Mouse (Mus musculus): ENCODE results near the gene Mbd3l1.

Gene Mbd3l1

DNA sequence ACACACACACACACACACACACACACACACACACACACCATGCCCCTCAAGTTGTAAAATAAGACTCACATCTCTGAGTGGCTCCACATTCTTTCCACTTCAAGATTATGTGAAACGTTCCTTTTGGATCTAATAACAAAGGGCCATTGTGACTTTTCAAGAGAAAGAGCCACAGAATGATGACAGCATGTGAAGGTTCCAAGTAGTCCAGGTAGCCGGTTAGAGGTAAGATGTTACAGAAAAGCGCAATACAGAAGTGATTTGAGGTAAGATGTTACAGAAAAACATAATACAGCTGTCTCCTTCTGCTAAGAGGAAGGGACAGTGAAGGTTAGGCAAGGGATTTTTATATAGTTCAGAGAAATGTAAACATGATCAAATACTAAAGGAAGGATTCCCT is at the start of gene Mbd3l1, which contains the start of gene Zfp558:
Gene Mbd3l1 (plus strand): TSS at position 192 of the 400 bp plus-strand sequence.
Gene Zfp558 (minus strand): TSS at position 101 of the 400 bp plus-strand sequence.
- DNase-seq (ENCODE audit: low spot score in 2 of 2): no peak

GRCm38 (mm10) chr9:18430354-18430753 is 47.8 kb upstream of the Mbd3l1 start, which contains the start of gene Mbd3l2:
TSS of gene Mbd3l2 (plus strand) at chr9:18430654.
- no peak for DNase-seq (ENCODE audit: low spot score in 2 of 2)

DNA sequence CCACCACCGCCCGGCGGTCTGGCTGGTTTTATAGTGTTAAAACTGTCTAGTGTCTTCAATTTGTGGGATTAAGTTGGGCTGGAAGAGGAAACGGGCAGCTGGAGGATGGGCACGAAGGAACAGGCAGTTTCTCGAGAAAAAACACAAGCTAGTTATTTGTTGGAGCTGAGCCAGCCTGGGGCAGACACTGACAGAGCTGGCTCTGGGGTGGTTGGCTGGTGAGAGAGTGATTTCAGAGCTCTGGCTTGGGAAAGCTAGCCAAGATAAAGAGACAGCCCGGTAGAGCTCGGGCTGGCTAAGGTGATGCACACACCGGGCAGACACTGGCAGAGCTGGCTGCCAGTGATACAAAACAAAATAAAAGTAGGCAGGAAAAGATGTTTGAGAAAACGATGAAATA is 46.5 kb upstream of the Mbd3l1 start:
- no peak for DNase-seq (ENCODE audit: low spot score in 2 of 2)

GRCm38 (mm10) chr9:18456520-18456919 is 21.6 kb upstream of the Mbd3l1 start:
- DNase-seq (ENCODE audit: low spot score in 2 of 2): no peak

GRCm38 (mm10) chr9:18467350-18467749 is 10.8 kb upstream of the Mbd3l1 start:
- no peak for DNase-seq (ENCODE audit: low spot score in 2 of 2)

DNA sequence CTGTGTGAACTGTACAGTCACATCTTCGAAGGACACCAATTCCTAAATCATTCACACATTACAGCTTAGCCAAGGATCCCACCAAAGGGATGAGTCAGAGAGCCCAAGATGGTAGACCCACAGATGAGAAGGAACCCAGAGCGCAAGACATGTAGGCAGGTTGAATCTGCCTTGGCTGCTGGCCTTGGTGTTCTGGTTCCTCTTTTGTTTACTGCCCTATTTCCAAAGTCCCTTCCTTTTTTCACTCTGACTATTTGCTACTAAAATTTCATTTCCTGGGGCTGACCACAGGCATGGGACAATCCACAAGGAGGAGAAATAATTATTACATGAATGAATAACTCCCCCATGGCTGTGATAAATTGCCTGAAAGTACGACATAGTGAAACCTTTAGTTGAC is 10.2 kb upstream of the Mbd3l1 start:
- no peak for DNase-seq (ENCODE audit: low spot score in 2 of 2)

GRCm38 (mm10) chr9:18473324-18474128 is 4.6 kb upstream of the Mbd3l1 start:
- peak; percentile 37 to 55 for DNase-seq (ENCODE audit: low spot score in 2 of 2)

GRCm38 (mm10) chr9:18508098-18508497 is 29.9 kb downstream of the Mbd3l1 start:
- no peak for DNase-seq (ENCODE audit: low spot score in 2 of 2)

Measured in natural killer cell, adult 2 months (primary cell).